Mouse (Mus musculus): ENCODE measurements around the gene Cdon. TPM values are rescaled to one million over a fixed set of nuclear protein-coding genes. Genes with fewer than 3 reads are reported as not detected.

Gene Cdon
- total RNA-seq, 1 experiment, result 13.4 TPM

- no peak for TF ChIP-seq HCFC1 (IDR thresholded peaks at IDR 0.05; ENCODE audit: borderline replicate concordance, insufficient read depth, low read length)
- no peaks in the 10 kb centered on the region for H3K9me3 ChIP-seq (ENCODE audit: control insufficient read depth, insufficient read depth, low read depth, low read length)
- no peaks in the 10 kb centered on the region for H3K36me3 ChIP-seq (ENCODE audit: control insufficient read depth, insufficient read depth, low read length, poor library complexity, severe bottlenecking)
- no peak overlapping the region for H3K27ac ChIP-seq (ENCODE audit: insufficient read depth, low read depth, low read length, poor library complexity, severe bottlenecking)
- in situ Hi-C loops (cut with MboI; ENCODE audit: low sequenced_read_pairs in 2 of 2, unreplicated experiment in 2 of 2), result no loop called here
- H3K4me3 ChIP-seq (ENCODE audit: insufficient read depth in 1 of 2, low read depth in 1 of 2, low read length in 2 of 2, poor library complexity in 1 of 2, severe bottlenecking in 1 of 2), result no peak overlapping the region
- no peak for DNase-seq (ENCODE audit: low read depth, low spot score)
- H3K9ac ChIP-seq (ENCODE audit: insufficient read depth, low read depth, low read length, poor library complexity, severe bottlenecking), result no peak overlapping the region
- no peaks in the 10 kb centered on the region for H3K4me1 ChIP-seq (ENCODE audit: control insufficient read depth in 2 of 2, insufficient read depth in 2 of 2, low read length in 2 of 2, poor library complexity in 1 of 2)
These were observed 93.0 kb downstream of the Cdon start for GRCm38 (mm10) chr9:35513900-35514299.

DNA sequence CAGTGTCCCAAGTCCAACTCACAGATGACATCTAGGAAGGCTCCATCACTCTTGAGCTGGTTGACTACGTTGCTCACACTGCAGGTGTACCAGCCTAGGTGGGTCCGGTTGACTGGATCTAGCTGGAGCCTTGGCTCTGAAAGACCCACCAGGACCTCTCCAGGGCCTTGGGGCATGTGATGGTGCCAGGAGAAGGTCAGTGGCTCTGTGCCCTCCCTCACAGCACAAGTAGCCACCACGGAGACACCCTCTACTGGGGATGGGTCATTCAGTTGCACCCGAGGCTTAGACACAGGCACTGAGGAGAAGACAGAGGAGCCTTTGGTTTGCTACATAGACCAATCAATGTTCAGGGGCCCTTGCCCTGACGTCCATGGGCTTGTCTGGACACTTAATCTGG lies 95.3 kb downstream of the Cdon start:
- H3K4me3 ChIP-seq (ENCODE audit: insufficient read depth in 1 of 2, low read depth in 1 of 2, low read length in 2 of 2, poor library complexity in 1 of 2, severe bottlenecking in 1 of 2), result no peak overlapping the region

GRCm38 (mm10) chr9:35516711-35517110 lies 95.8 kb downstream of the Cdon start:
- H3K9me3 ChIP-seq (ENCODE audit: control insufficient read depth, insufficient read depth, low read depth, low read length), result no peaks in the 10 kb centered on the region
- no peak overlapping the region for H3K27ac ChIP-seq (ENCODE audit: insufficient read depth, low read depth, low read length, poor library complexity, severe bottlenecking)
- in situ Hi-C loops (cut with MboI; ENCODE audit: low sequenced_read_pairs in 2 of 2, unreplicated experiment in 2 of 2), result no loop called here
- H3K4me1 ChIP-seq (ENCODE audit: control insufficient read depth in 2 of 2, insufficient read depth in 2 of 2, low read length in 2 of 2, poor library complexity in 1 of 2), result no peaks in the 10 kb centered on the region
- no peak for TF ChIP-seq HCFC1 (IDR thresholded peaks at IDR 0.05; ENCODE audit: borderline replicate concordance, insufficient read depth, low read length)
- no peak overlapping the region for H3K9ac ChIP-seq (ENCODE audit: insufficient read depth, low read depth, low read length, poor library complexity, severe bottlenecking)
- no peaks in the 10 kb centered on the region for H3K36me3 ChIP-seq (ENCODE audit: control insufficient read depth, insufficient read depth, low read length, poor library complexity, severe bottlenecking)
- H3K4me3 ChIP-seq (ENCODE audit: insufficient read depth in 1 of 2, low read depth in 1 of 2, low read length in 2 of 2, poor library complexity in 1 of 2, severe bottlenecking in 1 of 2), result no peak overlapping the region
- no peak for DNase-seq (ENCODE audit: low read depth, low spot score)

More for the DNA sequence above, 95.3 kb downstream of the Cdon start:
- Histone ChIP-seq H3K9me3 (ENCODE audit: control insufficient read depth, insufficient read depth, low read depth, low read length) (no peaks in the 10 kb centered on the region), H3K9ac (ENCODE audit: insufficient read depth, low read depth, low read length, poor library complexity, severe bottlenecking) (no peak overlapping the region), H3K36me3 (ENCODE audit: control insufficient read depth, insufficient read depth, low read length, poor library complexity, severe bottlenecking) (no peaks in the 10 kb centered on the region), H3K27ac (ENCODE audit: insufficient read depth, low read depth, low read length, poor library complexity, severe bottlenecking) (no peak overlapping the region), H3K4me1 (ENCODE audit: control insufficient read depth in 2 of 2, insufficient read depth in 2 of 2, low read length in 2 of 2, poor library complexity in 1 of 2) (no peaks in the 10 kb centered on the region)
- in situ Hi-C loops (cut with MboI; ENCODE audit: low sequenced_read_pairs in 2 of 2, unreplicated experiment in 2 of 2), result no loop called here
- DNase-seq (ENCODE audit: low read depth, low spot score), result no peak
- no peak for TF ChIP-seq ZNF384 (IDR thresholded peaks at IDR 0.05; ENCODE audit: low read depth, low read length)
- no peak for TF ChIP-seq MAFK (IDR thresholded peaks at IDR 0.05; ENCODE audit: insufficient read depth, low read depth, low read length)
- TF ChIP-seq ZC3H11A (IDR thresholded peaks at IDR 0.05; ENCODE audit: borderline replicate concordance, low read depth, low read length), result no peak
- TF ChIP-seq CHD2 (IDR thresholded peaks at IDR 0.05; ENCODE audit: low read depth, low read length), result no peak
- no peak for TF ChIP-seq HCFC1 (IDR thresholded peaks at IDR 0.05; ENCODE audit: borderline replicate concordance, insufficient read depth, low read length)

- in situ Hi-C loops (cut with MboI; ENCODE audit: low sequenced_read_pairs in 2 of 2, unreplicated experiment in 2 of 2), result no loop called here
- no peak for TF ChIP-seq ZNF384 (IDR thresholded peaks at IDR 0.05; ENCODE audit: low read depth, low read length)
- no peak for TF ChIP-seq MAFK (IDR thresholded peaks at IDR 0.05; ENCODE audit: insufficient read depth, low read depth, low read length)
- TF ChIP-seq HCFC1 (IDR thresholded peaks at IDR 0.05; ENCODE audit: borderline replicate concordance, insufficient read depth, low read length), result no peak
- no peak for TF ChIP-seq ZC3H11A (IDR thresholded peaks at IDR 0.05; ENCODE audit: borderline replicate concordance, low read depth, low read length)
- TF ChIP-seq CHD2 (IDR thresholded peaks at IDR 0.05; ENCODE audit: low read depth, low read length), result no peak
These were observed 97.2 kb downstream of the Cdon start, which contains the start of gene Gm1113 for GRCm38 (mm10) chr9:35518169-35518568. Gene Gm1113 (minus strand): TSS chr9:35518269.

DNA sequence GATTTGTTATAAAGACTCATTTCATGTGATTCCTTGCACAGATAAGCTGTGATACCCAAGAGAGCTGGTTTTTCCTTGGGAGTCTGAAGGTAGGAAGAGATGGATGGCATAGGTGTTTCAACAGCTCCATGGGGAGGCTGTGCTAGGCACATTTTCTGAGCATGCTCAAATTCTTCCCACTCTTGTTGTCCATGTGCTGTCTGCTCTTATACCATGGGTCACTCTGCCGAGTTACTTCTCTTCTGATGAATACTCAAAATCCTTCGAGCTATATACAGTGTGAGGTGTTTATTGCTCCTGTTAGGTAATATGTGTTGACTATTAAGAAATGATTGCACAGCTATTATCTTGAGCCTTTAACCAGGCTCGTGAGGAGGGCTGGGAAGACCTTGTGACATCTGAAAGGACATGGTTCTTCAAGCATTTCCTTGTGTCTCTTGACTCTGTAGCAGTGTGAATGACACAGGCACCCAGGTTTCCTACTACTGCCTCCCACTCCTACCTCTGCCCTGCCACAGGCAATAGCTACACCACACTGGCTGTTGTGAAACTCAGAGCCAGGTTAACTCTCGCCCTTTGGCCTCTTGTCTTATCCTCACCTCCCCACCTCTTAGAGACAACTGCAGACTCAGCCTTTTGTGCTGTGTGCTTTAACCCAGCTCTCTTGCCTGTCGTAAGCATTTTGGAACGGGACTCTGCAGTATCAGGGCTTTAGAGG lies 99.9 kb downstream of the Cdon start:
- Histone ChIP-seq H3K9me3 (ENCODE audit: control insufficient read depth, insufficient read depth, low read depth, low read length) (no peaks in the 10 kb centered on the region), H3K4me3 (ENCODE audit: insufficient read depth in 1 of 2, low read depth in 1 of 2, low read length in 2 of 2, poor library complexity in 1 of 2, severe bottlenecking in 1 of 2) (no peak overlapping the region), H3K36me3 (ENCODE audit: control insufficient read depth, insufficient read depth, low read length, poor library complexity, severe bottlenecking) (no peaks in the 10 kb centered on the region), H3K9ac (ENCODE audit: insufficient read depth, low read depth, low read length, poor library complexity, severe bottlenecking) (no peak overlapping the region), H3K4me1 (ENCODE audit: control insufficient read depth in 2 of 2, insufficient read depth in 2 of 2, low read length in 2 of 2, poor library complexity in 1 of 2) (no peaks in the 10 kb centered on the region), H3K27ac (ENCODE audit: insufficient read depth, low read depth, low read length, poor library complexity, severe bottlenecking) (no peak overlapping the region)
- TF ChIP-seq ZC3H11A (IDR thresholded peaks at IDR 0.05; ENCODE audit: borderline replicate concordance, low read depth, low read length) (no peak), CHD2 (IDR thresholded peaks at IDR 0.05; ENCODE audit: low read depth, low read length) (no peak), HCFC1 (IDR thresholded peaks at IDR 0.05; ENCODE audit: borderline replicate concordance, insufficient read depth, low read length) (no peak), ZNF384 (IDR thresholded peaks at IDR 0.05; ENCODE audit: low read depth, low read length) (no peak), MAFK (IDR thresholded peaks at IDR 0.05; ENCODE audit: insufficient read depth, low read depth, low read length) (no peak)
- in situ Hi-C loops (cut with MboI; ENCODE audit: low sequenced_read_pairs in 2 of 2, unreplicated experiment in 2 of 2), result no loop called here
- no peak for DNase-seq (ENCODE audit: low read depth, low spot score)

More at GRCm38 (mm10) chr9:35518169-35518568, 97.2 kb downstream of the Cdon start, which contains the start of gene Gm1113:
- no peak for DNase-seq (ENCODE audit: low read depth, low spot score)
- Histone ChIP-seq H3K4me1 (ENCODE audit: control insufficient read depth in 2 of 2, insufficient read depth in 2 of 2, low read length in 2 of 2, poor library complexity in 1 of 2) (no peaks in the 10 kb centered on the region), H3K4me3 (ENCODE audit: insufficient read depth in 1 of 2, low read depth in 1 of 2, low read length in 2 of 2, poor library complexity in 1 of 2, severe bottlenecking in 1 of 2) (no peak within 1 kb of the TSS), H3K9me3 (ENCODE audit: control insufficient read depth, insufficient read depth, low read depth, low read length) (no peaks in the 10 kb centered on the region), H3K9ac (ENCODE audit: insufficient read depth, low read depth, low read length, poor library complexity, severe bottlenecking) (no peak within 1 kb of the TSS), H3K27ac (ENCODE audit: insufficient read depth, low read depth, low read length, poor library complexity, severe bottlenecking) (no peak within 1 kb of the TSS), H3K36me3 (ENCODE audit: control insufficient read depth, insufficient read depth, low read length, poor library complexity, severe bottlenecking) (no peaks in the 10 kb centered on the region)

All from ES-E14 (cell line).